Mouse (Mus musculus): Measurements from ENCODE around the gene Olfml2b. TPM values are rescaled to one million over a fixed set of nuclear protein-coding genes. Genes with fewer than 3 reads are reported as not detected.
A peak's percentile ranks its signal among the peaks of the same experiment; 100 is the strongest.

Gene Olfml2b
- polyA plus RNA-seq, 1 experiment from 2014 or later = 9.6 TPM

- Histone ChIP-seq H3K27ac (no peak overlapping the region), H3K4me2 (replicated peaks) (no peak overlapping the region), H3K4me3 (no peak overlapping the region), H3K27me3 (replicated peaks) (no peaks in the 10 kb centered on the region), H3K36me3 (no peaks in the 10 kb centered on the region), H3K9ac (no peak overlapping the region), H3K4me1 (peaks cover 16% of the 10 kb centered on the region), H3K9me3 (no peaks in the 10 kb centered on the region)
- no peak for ATAC-seq (ENCODE audit: low FRiP score, low read depth)
- 79% methylated on average over 15 of the region's 15 CpGs for WGBS
Measured at GRCm38 (mm10) chr1:170651989-170652740, 7.8 kb downstream of the Olfml2b start.

- H3K4me3 ChIP-seq = no peak overlapping the region
- H3K27me3 ChIP-seq (replicated peaks) = no peaks in the 10 kb centered on the region
- H3K9me3 ChIP-seq = no peaks in the 10 kb centered on the region
- ATAC-seq (ENCODE audit: low FRiP score, low read depth) = peak; percentile 63
- 60% methylated on average over 5 of the region's 5 CpGs for WGBS
- H3K36me3 ChIP-seq = 0 out of 2 replicates have a peak, but pooled peaks cover 3% of the 10 kb centered on the region
- no peak overlapping the region for H3K4me2 ChIP-seq (replicated peaks)
- no peak overlapping the region for H3K27ac ChIP-seq
- H3K9ac ChIP-seq = no peak overlapping the region
- peaks cover 27% of the 10 kb centered on the region for H3K4me1 ChIP-seq
Measured at GRCm38 (mm10) chr1:170655280-170655917, 11.1 kb downstream of the Olfml2b start.

DNA sequence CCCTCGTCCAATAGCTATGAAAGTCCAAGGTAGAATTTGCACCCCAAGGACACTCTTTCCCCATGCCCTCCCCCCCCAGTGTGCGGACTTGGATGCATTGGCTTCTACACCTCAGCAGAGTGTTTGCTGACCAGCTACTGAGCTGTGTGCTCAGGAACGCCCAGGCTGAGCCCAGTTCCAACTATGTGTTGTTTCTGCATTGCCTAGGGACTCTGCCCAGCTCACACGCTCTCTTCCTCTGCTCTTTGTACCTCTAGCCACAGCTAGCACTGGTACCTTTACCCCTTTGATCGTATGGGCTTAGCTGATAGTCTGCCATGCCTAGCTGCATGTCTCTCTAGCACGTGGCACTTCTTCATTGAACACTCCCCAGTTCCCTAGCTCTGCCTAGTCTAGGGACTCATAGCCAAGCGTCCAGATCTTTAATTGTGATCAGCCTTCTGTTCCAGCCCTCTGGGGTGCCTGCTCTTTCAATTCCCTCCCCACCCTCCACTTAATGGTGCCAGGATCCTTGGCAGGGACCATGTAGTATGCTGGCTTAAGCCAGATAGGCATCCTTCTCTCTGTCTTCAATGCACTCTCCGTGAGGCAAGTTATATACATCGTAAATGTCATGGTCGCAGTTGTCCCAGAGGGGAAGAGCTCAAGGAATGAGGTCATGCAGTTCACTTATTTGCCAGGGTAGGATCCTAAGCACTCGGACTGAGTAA lies 12.3 kb downstream of the Olfml2b start:
- Histone ChIP-seq H3K9me3 (no peaks in the 10 kb centered on the region), H3K4me1 (peaks cover 27% of the 10 kb centered on the region), H3K9ac (no peak overlapping the region), H3K4me2 (replicated peaks) (no peak overlapping the region), H3K27ac (no peak overlapping the region), H3K27me3 (replicated peaks) (no peaks in the 10 kb centered on the region), H3K4me3 (no peak overlapping the region), H3K36me3 (0 out of 2 replicates have a peak, but pooled peaks cover 3% of the 10 kb centered on the region)
- 65% methylated on average over 11 of the region's 11 CpGs for WGBS
- ATAC-seq (ENCODE audit: low FRiP score, low read depth) = no peak

DNA sequence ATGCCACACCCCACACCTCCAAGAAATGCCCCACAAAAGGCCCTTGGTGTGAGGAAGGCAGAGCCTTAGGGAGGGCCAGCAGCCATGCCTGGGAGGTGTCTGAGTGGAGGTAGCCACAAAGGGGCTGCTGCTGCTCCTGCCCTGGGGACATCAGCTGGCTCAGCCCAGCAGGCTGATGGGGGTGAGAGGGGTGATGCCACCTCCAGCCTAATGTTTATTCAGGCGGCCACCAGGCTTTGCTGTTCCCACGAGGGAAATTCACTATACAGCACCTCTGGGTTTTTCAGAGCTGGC lies 12.8 kb downstream of the Olfml2b start:
- H3K9me3 ChIP-seq = no peaks in the 10 kb centered on the region
- no peak overlapping the region for H3K4me3 ChIP-seq
- ATAC-seq (ENCODE audit: low FRiP score, low read depth) = no peak
- H3K9ac ChIP-seq = no peak overlapping the region
- peaks cover 27% of the 10 kb centered on the region for H3K4me1 ChIP-seq
- WGBS = 15% methylated on average over 2 of the region's 2 CpGs
- H3K27me3 ChIP-seq (replicated peaks) = no peaks in the 10 kb centered on the region
- no peak overlapping the region for H3K27ac ChIP-seq
- 0 out of 2 replicates have a peak, but pooled peaks cover 3% of the 10 kb centered on the region for H3K36me3 ChIP-seq
- no peak overlapping the region for H3K4me2 ChIP-seq (replicated peaks)

DNA sequence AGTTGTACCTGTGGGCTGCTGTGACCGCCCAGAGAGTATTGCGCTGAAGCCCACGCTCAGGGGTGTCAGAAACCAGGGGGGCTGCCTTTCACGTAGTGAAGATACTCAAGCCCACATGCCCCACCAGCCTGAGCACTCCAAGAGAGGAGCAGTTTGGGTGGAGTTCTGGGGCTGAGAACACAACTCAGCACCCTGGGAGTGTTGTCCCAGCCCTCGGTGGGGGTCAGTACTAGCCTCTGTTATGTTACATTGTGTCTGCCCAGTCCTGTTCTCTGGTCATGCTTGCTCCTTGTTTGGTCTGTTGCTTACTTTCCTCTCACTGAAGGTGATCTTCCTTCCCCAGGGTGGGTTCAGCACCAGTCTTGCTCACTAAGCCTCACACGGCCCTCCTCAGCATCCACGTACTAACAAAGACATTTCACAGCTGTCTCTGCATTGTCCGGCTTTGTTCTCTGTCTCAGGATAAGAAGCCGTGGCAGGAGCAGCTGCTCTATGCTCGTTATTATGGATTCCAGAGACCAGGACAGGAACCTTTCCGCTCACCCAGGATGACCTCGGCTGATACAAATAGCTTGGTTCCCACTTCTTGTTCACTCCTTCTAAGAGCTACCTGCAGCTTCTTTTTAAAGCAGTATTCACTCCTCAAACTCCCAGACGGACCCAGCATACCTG lies 13.4 kb downstream of the Olfml2b start:
- Histone ChIP-seq H3K4me1 (peaks cover 27% of the 10 kb centered on the region), H3K27me3 (replicated peaks) (no peaks in the 10 kb centered on the region), H3K9me3 (no peaks in the 10 kb centered on the region), H3K9ac (no peak overlapping the region), H3K4me3 (no peak overlapping the region), H3K36me3 (peaks cover 9% of the 10 kb centered on the region), H3K27ac (no peak overlapping the region), H3K4me2 (replicated peaks) (no peak overlapping the region)
- WGBS = 49% methylated on average over 13 of the region's 13 CpGs
- ATAC-seq (ENCODE audit: low FRiP score, low read depth) = peak; percentile 58; the same call in 1 of the 2 replicates

DNA sequence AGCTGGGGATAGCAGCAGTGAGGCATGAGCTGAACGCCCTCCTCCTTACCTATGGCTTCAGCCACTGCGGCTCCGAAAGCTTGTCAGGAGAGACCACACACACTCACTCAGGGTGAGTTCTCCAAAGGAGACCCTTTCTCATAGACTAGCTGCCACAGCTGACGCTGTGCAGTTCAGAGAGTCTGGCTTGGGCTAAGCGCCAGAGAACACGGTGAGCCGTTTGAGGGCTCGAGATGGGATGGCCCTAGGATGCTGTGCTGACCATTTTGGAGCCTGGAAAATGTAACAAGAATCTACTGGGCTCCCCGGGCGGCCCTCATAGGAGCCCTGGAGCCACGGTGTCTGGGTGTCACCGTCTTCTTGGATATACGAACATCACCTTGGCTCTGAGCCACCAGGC lies 14.9 kb downstream of the Olfml2b start:
- Histone ChIP-seq H3K27me3 (replicated peaks) (no peaks in the 10 kb centered on the region), H3K27ac (no peak overlapping the region)
- WGBS = 90% methylated on average over 13 of the region's 13 CpGs

DNA sequence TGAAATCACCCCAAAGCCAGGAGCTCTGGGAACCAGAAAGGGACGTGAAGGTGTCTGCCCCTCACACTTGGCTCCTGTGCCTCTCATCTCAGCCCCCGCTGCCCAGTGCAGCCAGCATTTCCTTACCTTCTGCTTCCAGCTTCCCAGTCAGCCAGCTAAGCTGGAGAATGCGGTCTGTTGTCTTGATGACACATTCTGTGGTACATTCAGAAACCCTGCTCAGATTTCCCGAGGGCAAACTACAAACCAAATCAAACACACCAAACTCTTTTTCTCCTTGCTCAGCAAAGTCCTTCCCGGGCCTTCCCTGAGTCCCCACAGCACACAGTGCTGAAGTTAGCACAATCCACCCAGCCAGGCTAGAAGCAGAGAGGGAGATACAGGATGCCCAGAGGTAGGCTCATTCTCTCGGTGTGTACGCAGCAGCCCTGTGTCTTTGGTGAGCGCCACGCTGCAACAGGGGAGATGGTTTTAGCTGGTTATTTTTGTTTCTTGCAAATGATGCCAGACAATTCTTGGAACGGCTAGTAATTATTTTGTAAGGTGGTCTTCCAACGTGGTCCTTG lies 20.4 kb downstream of the Olfml2b start:
- H3K36me3 ChIP-seq = peaks cover 25% of the 10 kb centered on the region
- ATAC-seq (ENCODE audit: low FRiP score, low read depth) = no peak
- no peak overlapping the region for H3K4me3 ChIP-seq
- WGBS = 89% methylated on average over 11 of the region's 11 CpGs
- H3K9ac ChIP-seq = no peak overlapping the region
- H3K4me1 ChIP-seq = no peaks in the 10 kb centered on the region
- H3K27ac ChIP-seq = no peak overlapping the region
- no peaks in the 10 kb centered on the region for H3K27me3 ChIP-seq (replicated peaks)
- no peaks in the 10 kb centered on the region for H3K9me3 ChIP-seq
- H3K4me2 ChIP-seq (replicated peaks) = no peak overlapping the region

More for the DNA sequence above, 14.9 kb downstream of the Olfml2b start:
- Histone ChIP-seq H3K36me3 (peaks cover 12% of the 10 kb centered on the region), H3K9ac (no peak overlapping the region), H3K4me2 (replicated peaks) (no peak overlapping the region), H3K4me1 (peaks cover 27% of the 10 kb centered on the region), H3K4me3 (no peak overlapping the region), H3K9me3 (no peaks in the 10 kb centered on the region)
- no peak for ATAC-seq (ENCODE audit: low FRiP score, low read depth)

GRCm38 (mm10) chr1:170665200-170665599 lies 20.9 kb downstream of the Olfml2b start:
- H3K36me3 ChIP-seq = peaks cover 23% of the 10 kb centered on the region
- WGBS = 85% methylated on average over 7 of the region's 7 CpGs
- H3K4me2 ChIP-seq (replicated peaks) = no peak overlapping the region
- H3K4me1 ChIP-seq = no peaks in the 10 kb centered on the region
- H3K9me3 ChIP-seq = no peaks in the 10 kb centered on the region
- H3K4me3 ChIP-seq = no peak overlapping the region
- H3K27ac ChIP-seq = no peak overlapping the region
- no peak overlapping the region for H3K9ac ChIP-seq
- no peak for ATAC-seq (ENCODE audit: low FRiP score, low read depth)
- H3K27me3 ChIP-seq (replicated peaks) = no peaks in the 10 kb centered on the region

- Histone ChIP-seq H3K27ac (no peak overlapping the region), H3K36me3 (peaks cover 6% of the 10 kb centered on the region), H3K9me3 (no peaks in the 10 kb centered on the region), H3K4me2 (replicated peaks) (no peak overlapping the region), H3K4me3 (no peak overlapping the region), H3K9ac (no peak overlapping the region), H3K27me3 (replicated peaks) (no peaks in the 10 kb centered on the region), H3K4me1 (no peaks in the 10 kb centered on the region)
- no peak for ATAC-seq (ENCODE audit: low FRiP score, low read depth)
- WGBS = 61% methylated on average over 9 of the region's 9 CpGs
Measured at GRCm38 (mm10) chr1:170674184-170674775, 29.9 kb downstream of the Olfml2b start.

DNA sequence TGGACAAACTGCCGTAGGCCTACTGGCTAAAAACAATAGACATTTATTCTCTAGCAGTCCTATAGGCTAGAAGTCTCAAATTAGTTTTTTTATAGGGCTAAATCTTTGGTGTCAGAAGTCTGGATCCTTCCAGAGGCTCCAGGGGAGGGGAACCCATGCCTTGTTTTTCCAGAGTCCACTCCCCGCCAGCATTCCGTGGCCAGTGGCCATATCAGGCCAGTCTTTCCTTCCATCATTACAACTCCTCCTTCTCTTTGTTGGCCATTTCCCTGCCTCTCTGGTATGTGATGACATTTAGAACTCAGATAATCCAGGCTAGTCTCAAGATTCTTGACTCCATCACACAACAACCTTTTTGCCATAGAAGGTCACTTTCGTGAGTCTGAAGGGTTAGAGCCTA lies 33.3 kb downstream of the Olfml2b start:
- ATAC-seq (ENCODE audit: low FRiP score, low read depth) = no peak
- Histone ChIP-seq H3K9ac (no peak overlapping the region), H3K4me2 (replicated peaks) (no peak overlapping the region), H3K4me3 (no peak overlapping the region), H3K4me1 (no peaks in the 10 kb centered on the region), H3K9me3 (no peaks in the 10 kb centered on the region), H3K27me3 (replicated peaks) (no peaks in the 10 kb centered on the region), H3K27ac (no peak overlapping the region), H3K36me3 (peaks cover 12% of the 10 kb centered on the region; the same call in 1 of the 2 replicates)
- WGBS = 94% methylated on average over 4 of the region's 4 CpGs

DNA sequence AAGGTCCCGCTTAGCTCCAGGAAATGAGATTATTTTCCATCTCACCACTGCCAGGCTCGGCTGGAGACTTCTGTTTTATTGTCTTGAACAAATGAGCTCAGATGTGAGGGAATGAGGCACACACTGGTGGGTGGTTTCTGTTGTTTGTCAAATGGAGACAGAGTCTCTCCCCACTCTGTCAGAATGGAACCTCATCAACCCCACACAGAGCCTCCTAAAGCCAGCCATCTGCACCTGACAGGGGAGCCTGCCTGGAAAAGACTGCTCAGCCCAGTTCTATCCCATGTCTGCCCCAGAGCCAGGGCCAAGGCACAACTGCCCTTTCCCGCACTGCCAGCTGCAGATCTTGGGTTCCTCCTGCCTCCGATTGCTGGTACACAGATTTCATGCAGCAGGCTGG lies 34.5 kb downstream of the Olfml2b start:
- 62% methylated on average over 4 of the region's 4 CpGs for WGBS
- Histone ChIP-seq H3K27me3 (replicated peaks) (no peaks in the 10 kb centered on the region), H3K4me3 (no peak overlapping the region), H3K4me1 (no peaks in the 10 kb centered on the region), H3K36me3 (peaks cover 12% of the 10 kb centered on the region; the same call in 1 of the 2 replicates), H3K9me3 (no peaks in the 10 kb centered on the region), H3K4me2 (replicated peaks) (no peak overlapping the region), H3K27ac (no peak overlapping the region), H3K9ac (no peak overlapping the region)
- ATAC-seq (ENCODE audit: low FRiP score, low read depth) = no peak

All from neural tube, embryonic 12.5 days (tissue).